Mouse (Mus musculus): ENCODE measurements around the gene D10Jhu81e.

D10Jhu81e gene

DNA sequence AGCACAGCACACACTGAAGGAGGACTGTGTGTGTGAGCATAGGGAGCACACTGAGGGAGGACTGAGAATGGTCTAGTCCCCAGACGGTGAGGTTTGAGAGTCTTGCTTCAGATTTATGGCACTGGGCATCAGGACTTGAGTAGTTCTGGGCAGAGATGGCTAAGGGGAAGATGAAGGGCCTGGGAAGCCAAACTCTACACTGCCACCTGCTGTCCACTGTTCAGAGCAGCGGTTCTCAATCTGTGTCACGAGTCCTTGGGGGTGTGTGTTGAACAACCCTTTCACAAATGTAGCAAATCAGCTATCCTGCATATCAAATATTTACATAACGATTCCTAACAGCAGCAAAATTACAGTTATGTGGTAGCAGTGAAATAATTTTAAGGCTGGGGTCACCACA, 5.7 kb downstream of the D10Jhu81e start:
- no peak for DNase-seq (ENCODE audit: extremely low read depth, low read depth, low spot score)

GRCm38 (mm10) chr10:78163241-78163640, 6.3 kb downstream of the D10Jhu81e start:
- DNase-seq (ENCODE audit: extremely low read depth, low read depth, low spot score) = no peak

- no peak for DNase-seq (ENCODE audit: extremely low read depth, low read depth, low spot score)
Observed at GRCm38 (mm10) chr10:78162646-78163045, 6.9 kb downstream of the D10Jhu81e start.

GRCm38 (mm10) chr10:78161096-78161495, 8.5 kb downstream of the D10Jhu81e start:
- no peak for DNase-seq (ENCODE audit: extremely low read depth, low read depth, low spot score)

GRCm38 (mm10) chr10:78160369-78161095, 9.1 kb downstream of the D10Jhu81e start:
- no peak for DNase-seq (ENCODE audit: extremely low read depth, low read depth, low spot score)

DNA sequence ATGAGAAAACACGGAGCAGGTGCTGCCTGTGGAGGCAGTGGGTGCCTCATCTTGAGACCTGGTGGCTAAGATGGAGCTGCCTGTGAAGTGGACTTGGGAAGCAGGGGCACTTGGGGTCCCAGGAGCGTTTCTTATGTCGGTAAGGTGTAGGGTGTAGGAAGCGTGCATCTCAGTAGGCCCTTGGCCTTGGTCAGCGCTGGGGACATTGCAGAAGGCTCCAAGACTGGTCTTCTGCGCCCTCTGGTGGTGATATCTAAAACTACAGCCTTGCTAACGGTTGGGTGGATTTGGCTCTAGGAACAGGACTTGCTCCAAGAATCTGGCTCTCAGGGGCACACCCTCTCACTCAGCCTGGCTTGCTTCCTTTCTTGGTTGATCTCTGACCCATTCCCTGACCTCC, 9.7 kb downstream of the D10Jhu81e start:
- no peak for DNase-seq (ENCODE audit: extremely low read depth, low read depth, low spot score)

- DNase-seq (ENCODE audit: extremely low read depth, low read depth, low spot score) = no peak
Observed at GRCm38 (mm10) chr10:78159252-78159878, 10.2 kb downstream of the D10Jhu81e start.

DNA sequence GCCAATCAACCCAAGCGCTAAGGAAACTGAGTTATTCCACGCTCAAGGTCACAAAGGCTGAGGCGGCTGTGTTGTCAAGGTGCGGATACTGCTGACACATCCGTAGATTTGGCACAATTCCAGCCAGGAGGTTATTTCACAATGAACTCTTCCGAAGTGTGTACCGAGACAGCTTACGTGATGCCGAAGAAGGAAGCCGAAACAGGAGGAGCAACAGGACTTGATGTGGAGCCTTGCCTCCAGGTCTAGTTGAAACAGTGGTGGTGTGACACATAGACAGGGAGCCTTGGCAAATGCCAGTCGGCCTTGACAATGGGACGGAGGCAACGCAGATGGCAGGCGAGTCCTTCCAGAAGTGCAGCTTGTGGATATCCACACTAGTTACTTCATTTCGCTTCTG, 11.5 kb downstream of the D10Jhu81e start:
- peak; percentile 64 for DNase-seq (ENCODE audit: extremely low read depth, low read depth, low spot score)

DNA sequence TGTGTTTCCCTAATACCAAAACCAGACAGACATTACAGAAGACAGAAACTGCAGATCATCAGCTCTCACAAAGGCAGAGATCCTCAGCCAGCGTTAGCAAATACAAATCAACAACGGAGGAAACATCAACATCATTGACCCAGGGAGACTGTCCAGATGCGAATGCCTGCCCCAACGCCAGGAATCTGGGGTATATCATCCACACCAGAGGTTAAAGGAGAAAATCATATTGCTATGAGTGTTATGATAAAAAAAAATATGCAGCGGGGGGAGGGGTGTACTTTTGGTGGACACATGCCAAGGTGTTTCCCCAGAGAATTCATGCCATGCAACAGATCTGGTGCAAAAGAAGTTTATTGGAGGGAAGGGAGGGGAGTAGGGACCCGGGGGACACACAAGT, 12.7 kb downstream of the D10Jhu81e start:
- DNase-seq (ENCODE audit: extremely low read depth, low read depth, low spot score) = no peak

GRCm38 (mm10) chr10:78148834-78149766, 20.5 kb downstream of the D10Jhu81e start:
- no peak for DNase-seq (ENCODE audit: extremely low read depth, low read depth, low spot score)

DNA sequence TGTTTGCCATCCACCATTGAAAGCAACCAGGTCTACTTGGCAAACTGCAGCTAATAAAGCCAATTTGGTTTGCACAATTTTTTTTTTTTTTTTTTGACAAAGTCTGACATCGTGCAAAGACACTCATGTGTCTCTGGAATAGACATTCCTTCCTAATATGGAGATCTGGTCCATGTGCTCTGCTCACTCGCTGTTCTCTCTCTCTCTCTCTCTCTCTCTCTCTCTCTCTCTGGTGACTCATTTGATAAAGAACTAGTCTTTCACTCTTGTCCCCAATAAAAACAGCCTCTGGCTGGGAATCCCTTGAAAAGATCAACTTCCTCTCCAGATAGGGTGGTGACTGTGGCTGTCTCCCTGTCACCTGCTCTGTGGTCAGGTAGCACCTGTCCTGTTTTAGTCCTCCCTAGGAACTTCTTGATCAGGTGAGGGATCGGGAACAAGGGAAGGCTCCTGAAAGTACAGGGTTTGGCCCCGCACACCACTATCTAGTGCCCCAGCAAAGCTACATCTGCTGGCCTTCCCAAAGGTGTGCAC, 21.6 kb downstream of the D10Jhu81e start:
- no peak for DNase-seq (ENCODE audit: extremely low read depth, low read depth, low spot score)

DNA sequence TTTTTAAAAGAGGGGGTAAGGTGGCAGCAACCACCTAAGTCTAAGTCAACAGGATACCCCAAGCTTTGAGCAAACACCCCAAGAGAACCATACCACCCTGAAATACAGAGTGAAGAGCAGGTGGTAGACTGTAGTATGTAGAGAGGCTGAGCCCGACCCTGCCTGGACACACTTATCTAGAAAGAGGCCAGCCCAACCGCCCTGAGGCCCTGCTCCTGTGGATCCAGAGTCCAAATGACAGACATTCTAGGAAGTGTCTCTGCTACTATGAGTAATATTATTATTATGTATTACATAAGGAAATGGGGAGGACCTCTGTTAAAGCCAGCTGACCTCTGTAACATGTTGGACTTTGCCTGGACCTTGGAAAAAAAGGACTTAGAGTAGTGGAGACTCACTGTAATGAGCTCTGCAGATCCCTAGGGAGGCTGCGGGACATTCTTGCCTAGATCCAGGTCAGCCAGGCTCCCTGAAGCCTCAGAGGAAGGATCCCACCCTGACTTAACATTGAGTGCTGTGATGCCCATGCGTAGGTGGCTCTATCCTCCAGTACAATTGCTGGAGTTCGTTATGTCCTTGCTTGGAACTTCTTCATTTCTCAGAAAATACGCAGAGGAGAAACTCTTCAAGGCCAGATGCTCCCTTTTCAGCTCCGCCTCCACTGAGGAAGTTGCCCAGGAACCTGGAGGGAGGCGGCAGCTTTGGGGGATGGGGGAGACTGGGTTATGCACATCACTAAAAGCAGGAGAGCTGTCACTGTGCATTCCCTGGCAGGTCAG, 25.7 kb downstream of the D10Jhu81e start:
- no peak for DNase-seq (ENCODE audit: extremely low read depth, low read depth, low spot score)

DNA sequence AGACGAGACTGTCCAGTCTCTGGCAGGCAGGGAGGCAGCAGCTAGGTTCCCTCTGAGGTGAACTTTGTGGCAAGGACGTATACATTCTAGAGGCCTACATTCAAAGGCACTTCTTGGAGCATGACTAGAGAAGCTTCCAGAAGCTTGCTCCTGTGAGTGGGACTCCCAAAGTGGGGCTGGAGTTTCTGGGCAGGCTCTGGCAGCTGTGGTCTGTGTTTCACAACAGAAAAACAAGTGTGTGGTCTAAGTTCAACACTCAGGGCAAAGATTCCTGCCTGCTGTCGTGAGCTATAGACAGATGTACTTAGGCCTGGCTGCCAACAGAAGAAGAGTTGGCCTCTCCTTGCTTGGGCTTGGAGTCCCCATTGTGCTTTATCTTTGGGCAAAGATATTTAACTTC, 28.7 kb downstream of the D10Jhu81e start:
- DNase-seq (ENCODE audit: extremely low read depth, low read depth, low spot score) = no peak

DNA sequence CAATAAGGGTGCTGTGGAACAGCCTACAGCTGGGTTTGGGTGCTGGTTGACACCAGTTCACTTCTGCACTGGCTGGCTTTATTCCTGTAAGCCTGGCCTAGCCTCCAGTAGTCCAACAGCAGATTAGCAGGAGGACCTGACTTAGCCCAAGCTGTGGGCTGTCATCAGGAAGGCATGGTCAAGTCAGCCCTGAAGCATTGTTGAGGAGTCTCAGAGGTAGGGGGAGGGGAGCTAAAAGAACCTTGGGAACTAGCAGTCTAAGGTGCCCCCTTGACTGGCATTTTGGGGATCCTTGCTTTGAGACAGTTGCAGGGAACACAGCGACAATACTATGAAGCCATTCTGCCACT, 29.4 kb downstream of the D10Jhu81e start:
- DNase-seq (ENCODE audit: extremely low read depth, low read depth, low spot score) = no peak

DNA sequence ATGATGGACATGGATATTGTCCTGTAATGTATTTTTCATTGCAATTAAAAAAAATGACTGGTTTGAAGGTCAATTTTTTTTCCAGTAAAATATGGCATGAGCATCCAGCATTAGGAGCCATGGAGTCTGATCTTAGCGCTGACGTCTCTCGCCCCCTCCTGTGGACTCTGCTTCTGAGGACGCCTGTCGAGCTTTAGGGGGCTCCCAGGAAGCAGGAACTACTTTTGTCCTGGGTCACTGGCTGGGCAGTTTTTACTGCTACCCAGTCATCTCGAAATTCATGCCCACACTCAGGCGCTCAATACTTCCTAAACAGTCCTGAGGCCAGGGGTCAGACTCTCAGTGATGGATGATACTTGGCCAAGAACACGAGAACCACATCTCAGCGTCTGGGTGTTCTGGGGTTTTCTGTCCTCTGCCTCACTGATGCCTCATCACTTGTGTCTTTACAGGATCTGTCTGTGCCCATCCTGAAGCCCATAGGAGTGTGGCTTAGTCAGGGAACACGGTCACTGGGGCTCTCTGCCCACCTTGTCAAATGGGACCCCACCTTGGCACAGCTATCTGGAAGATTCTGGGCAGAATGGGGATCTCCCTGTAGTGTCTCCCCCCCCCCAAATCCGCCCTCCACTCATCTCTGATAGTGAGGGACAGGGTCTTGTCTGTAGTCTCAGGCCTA, 29.9 kb downstream of the D10Jhu81e start:
- DNase-seq (ENCODE audit: extremely low read depth, low read depth, low spot score) = no peak

DNA sequence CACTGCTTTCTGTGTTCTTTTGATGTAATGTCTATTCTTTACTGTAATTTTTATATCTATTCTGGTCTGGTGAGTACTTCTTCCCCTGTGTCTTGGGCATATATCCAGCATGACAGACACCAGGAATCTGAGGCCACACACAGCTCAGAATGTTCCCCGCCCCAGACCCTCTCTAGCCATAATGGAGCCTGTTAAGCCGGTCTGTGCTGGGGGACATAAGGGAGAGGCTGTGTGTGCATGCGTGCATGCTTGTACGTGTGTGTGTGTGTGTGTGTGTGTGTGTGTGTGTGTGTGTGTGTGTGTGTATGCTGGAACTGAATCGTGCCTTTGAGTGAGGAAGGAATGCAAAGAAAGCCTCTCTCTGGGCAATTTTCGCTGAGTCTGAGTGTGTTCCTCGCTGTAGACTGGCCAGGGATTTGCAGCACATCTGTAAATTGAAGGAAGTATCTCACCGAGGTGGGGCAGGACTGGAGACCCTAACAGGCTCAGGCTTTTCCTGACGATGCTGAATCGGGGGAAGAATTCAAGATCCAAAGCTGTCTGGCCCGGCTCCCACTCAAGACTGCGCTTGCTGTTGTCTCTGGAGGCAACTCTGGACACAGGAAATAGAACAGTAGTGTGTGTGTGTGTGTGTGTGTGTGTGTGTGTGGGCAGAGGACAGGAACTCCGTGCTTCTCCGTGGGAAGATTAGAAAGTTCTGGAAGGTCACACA, 30.6 kb downstream of the D10Jhu81e start:
- DNase-seq (ENCODE audit: extremely low read depth, low read depth, low spot score) = no peak

DNA sequence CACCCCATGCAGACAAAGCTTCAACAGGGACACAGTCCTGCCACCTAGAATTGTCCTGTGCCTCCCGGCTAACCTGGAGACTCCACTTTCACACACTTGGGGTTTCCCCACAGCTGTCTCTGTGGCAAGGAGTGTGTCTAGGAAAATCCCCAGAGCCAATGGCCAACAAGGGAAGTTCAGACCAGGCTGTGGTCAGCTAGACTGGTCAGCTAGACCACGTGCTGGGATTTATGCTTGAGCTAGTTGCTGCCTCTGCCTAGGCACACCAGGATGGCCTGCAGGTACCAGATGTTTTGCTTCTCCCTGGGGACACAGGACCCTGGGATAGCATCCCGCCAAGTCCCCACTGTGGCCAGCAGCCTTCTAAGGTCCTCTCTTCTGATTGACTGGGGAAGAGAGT, 32.4 kb downstream of the D10Jhu81e start:
- DNase-seq (ENCODE audit: extremely low read depth, low read depth, low spot score) = no peak

DNA sequence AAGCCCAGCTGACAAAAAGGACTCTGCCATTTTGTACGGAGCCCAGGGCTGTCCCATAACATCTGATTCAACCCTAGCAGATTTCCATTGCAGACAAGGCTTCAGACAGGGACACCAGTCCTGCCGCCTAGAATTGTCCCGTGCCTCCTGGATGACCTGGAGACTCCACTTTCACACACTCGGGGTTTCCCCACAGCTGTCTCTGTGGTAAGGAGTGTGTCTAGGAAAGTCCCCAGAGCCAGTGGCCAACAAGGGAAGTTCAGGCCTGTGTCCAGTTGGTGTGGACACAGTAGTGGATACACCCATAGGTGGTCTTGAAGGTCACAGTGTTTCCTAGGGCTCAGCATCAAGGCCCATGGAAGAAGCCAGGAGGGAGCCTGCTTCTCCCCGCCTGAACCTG, 33.6 kb downstream of the D10Jhu81e start:
- no peak for DNase-seq (ENCODE audit: extremely low read depth, low read depth, low spot score)

GRCm38 (mm10) chr10:78134975-78135798, 34.4 kb downstream of the D10Jhu81e start:
- no peak for DNase-seq (ENCODE audit: extremely low read depth, low read depth, low spot score)

All from fat pad, adult 2 months (tissue).